Mouse (Mus musculus): ENCODE results near the gene Gpr35. TPM values are rescaled to one million over a fixed set of nuclear protein-coding genes. Genes with fewer than 3 reads are reported as not detected.

The Gpr35 gene
- total and polyA plus RNA-seq, 3 experiments, result 0.21 to 1.7 (median 0.44) TPM

GRCm38 (mm10) chr1:92992214-92992855 is 41.7 kb downstream of the Gpr35 start:
- no peak overlapping the region for H3K9ac ChIP-seq (ENCODE audit: insufficient read depth, low read depth)
- H3K27ac ChIP-seq (ENCODE audit: insufficient read depth, low read depth), result no peak overlapping the region
- no peaks in the 10 kb centered on the region for H3K36me3 ChIP-seq (replicated peaks in 1 of 2; ENCODE audit: control insufficient read depth in 1 of 2, insufficient read depth in 1 of 2, low read length in 1 of 2)
- H3K4me1 ChIP-seq (ENCODE audit: control insufficient read depth in 1 of 2, insufficient read depth in 2 of 2), result peaks cover 13 to 32% of the 10 kb centered on the region in 2 experiments
- TF ChIP-seq UBTF (IDR thresholded peaks at IDR 0.05; ENCODE audit: low read depth, low read length) (no peak), POLR2AphosphoS2 (IDR thresholded peaks at IDR 0.05; ENCODE audit: low read depth, low read length) (no peak), EP300 (IDR thresholded peaks at IDR 0.05; ENCODE audit: low read length) (peak; percentile 60; the same call in 1 of the 2 replicates), MXI1 (IDR thresholded peaks at IDR 0.05; ENCODE audit: low read depth, low read length) (no peak), POLR2A (IDR thresholded peaks at IDR 0.05; ENCODE audit: low read depth, low read length) (no peak), MYC (IDR thresholded peaks at IDR 0.05; ENCODE audit: low read depth, low read length) (0 out of 2 replicates have a peak, but pooled peaks have one; percentile 21), PAX5 (IDR thresholded peaks at IDR 0.05; ENCODE audit: low read length) (no peak), CTCF (conservative IDR thresholded peaks at IDR 0.05 in 1 of 2, IDR thresholded peaks at IDR 0.05 in 1 of 2; ENCODE audit: low read depth in 2 of 2, low read length in 2 of 2) (no peak), IRF4 (IDR thresholded peaks at IDR 0.05; ENCODE audit: low read depth, low read length) (peak; percentile 67; the same call in 1 of the 2 replicates), ELF1 (IDR thresholded peaks at IDR 0.05; ENCODE audit: low read depth, low read length) (no peak), JUN (IDR thresholded peaks at IDR 0.05; ENCODE audit: insufficient read depth, low read depth, low read length) (no peak), ZNF384 (IDR thresholded peaks at IDR 0.05; ENCODE audit: low read depth, low read length) (no peak), USF2 (conservative IDR thresholded peaks at IDR 0.05; ENCODE audit: low read depth, low read length) (no peak), USF1 (IDR thresholded peaks at IDR 0.05; ENCODE audit: low read depth, low read length) (peak; percentile 10; the same call in 1 of the 2 replicates)
- no peaks in the 10 kb centered on the region for H3K27me3 ChIP-seq (replicated peaks)
- dilution Hi-C loops (cut with MboI; ENCODE audit: extremely low pct_ligation_motif_present, extremely low pct_unique_long_range_greater_than_20kb, low sequenced_read_pairs), result no loop called here
- H3K4me3 ChIP-seq (replicated peaks in 1 of 3; ENCODE audit: low read depth in 2 of 3, low read length in 2 of 3, poor library complexity in 1 of 3), result no peak overlapping the region
- peak; percentile 60 for DNase-seq (ENCODE audit: extremely low read depth)
- H3K9me3 ChIP-seq (replicated peaks; ENCODE audit: low read length), result no peaks in the 10 kb centered on the region
- in situ Hi-C loops (cut with MboI; ENCODE audit: low pct_ligation_motif_present, low pct_unique_long_range_greater_than_20kb, low sequenced_read_pairs), result no loop called here
- H3K79me2 ChIP-seq (replicated peaks; ENCODE audit: control insufficient read depth, extremely low read depth, insufficient read depth, poor library complexity, severe bottlenecking), result no peaks in the 10 kb centered on the region
- no peak overlapping the region for H3K4me2 ChIP-seq (ENCODE audit: insufficient read depth, low read depth, poor library complexity, severe bottlenecking)

- in situ Hi-C loops (cut with MboI; ENCODE audit: low pct_ligation_motif_present, low pct_unique_long_range_greater_than_20kb, low sequenced_read_pairs), result no loop called here
Measured at GRCm38 (mm10) chr1:92992880-92993279, 42.2 kb downstream of the Gpr35 start.

More at GRCm38 (mm10) chr1:92992880-92993279, 42.2 kb downstream of the Gpr35 start:
- Histone ChIP-seq H3K9ac (ENCODE audit: insufficient read depth, low read depth) (no peak overlapping the region), H3K27me3 (replicated peaks) (no peaks in the 10 kb centered on the region), H3K27ac (ENCODE audit: insufficient read depth, low read depth) (no peak overlapping the region), H3K36me3 (replicated peaks in 1 of 2; ENCODE audit: control insufficient read depth in 1 of 2, insufficient read depth in 1 of 2, low read length in 1 of 2) (no peaks in the 10 kb centered on the region), H3K4me1 (ENCODE audit: control insufficient read depth in 1 of 2, insufficient read depth in 2 of 2) (peaks cover 13 to 32% of the 10 kb centered on the region in 2 experiments), H3K4me3 (replicated peaks in 1 of 3; ENCODE audit: low read depth in 2 of 3, low read length in 2 of 3, poor library complexity in 1 of 3) (no peak overlapping the region), H3K4me2 (ENCODE audit: insufficient read depth, low read depth, poor library complexity, severe bottlenecking) (no peak overlapping the region), H3K79me2 (replicated peaks; ENCODE audit: control insufficient read depth, extremely low read depth, insufficient read depth, poor library complexity, severe bottlenecking) (no peaks in the 10 kb centered on the region), H3K9me3 (replicated peaks; ENCODE audit: low read length) (no peaks in the 10 kb centered on the region)
- peak; percentile 81 for DNase-seq (ENCODE audit: extremely low read depth)
- TF ChIP-seq JUN (IDR thresholded peaks at IDR 0.05; ENCODE audit: insufficient read depth, low read depth, low read length), result peak; percentile 10; the same call in 1 of the 2 replicates
- TF ChIP-seq IRF4 (IDR thresholded peaks at IDR 0.05; ENCODE audit: low read depth, low read length), result peak; percentile 81
- TF ChIP-seq JUND (conservative IDR thresholded peaks at IDR 0.05; ENCODE audit: low read depth, low read length), result 0 out of 2 replicates have a peak, but pooled peaks have one; percentile 11
- TF ChIP-seq RAD21 (IDR thresholded peaks at IDR 0.05; ENCODE audit: low read depth, low read length), result no peak
- peak; percentile 56; the same call in 1 of the 2 replicates for TF ChIP-seq EP300 (IDR thresholded peaks at IDR 0.05; ENCODE audit: low read length)
- TF ChIP-seq PAX5 (IDR thresholded peaks at IDR 0.05; ENCODE audit: low read length), result no peak
- peak; percentile 27; the same call in 1 of the 2 replicates for TF ChIP-seq BHLHE40 (IDR thresholded peaks at IDR 0.05; ENCODE audit: low read depth, low read length)
- TF ChIP-seq CHD2 (IDR thresholded peaks at IDR 0.05; ENCODE audit: low read length), result peak; percentile 68
- TF ChIP-seq MEF2A (IDR thresholded peaks at IDR 0.05; ENCODE audit: borderline replicate concordance, low read depth, low read length), result no peak
- no peak for TF ChIP-seq GABPA (IDR thresholded peaks at IDR 0.05; ENCODE audit: insufficient replicate concordance, low read depth, low read length)
- no peak for TF ChIP-seq TBP (conservative IDR thresholded peaks at IDR 0.05; ENCODE audit: low read depth, low read length)
- dilution Hi-C loops (cut with MboI; ENCODE audit: extremely low pct_ligation_motif_present, extremely low pct_unique_long_range_greater_than_20kb, low sequenced_read_pairs), result no loop called here

Data from CH12.LX (cell line).